Mouse (Mus musculus): ENCODE measurements at regions not wholly inside any gene's neighbourhood (a gene's known extent, or its start where the extent isn't known, plus 50 kb on each side); places are given as distances from the start of the nearest gene placed in this dataset.

- Histone ChIP-seq H3K27ac (replicated peaks) (no peak overlapping the region), H3K4me1 (replicated peaks) (no peaks in the 10 kb centered on the region), H3K4me3 (no peak overlapping the region), H3K27me3 (no peaks in the 10 kb centered on the region), H3K36me3 (no peaks in the 10 kb centered on the region), H3K9ac (no peak overlapping the region), H3K9me3 (no peaks in the 10 kb centered on the region), H3K4me2 (no peak overlapping the region)
- ATAC-seq (ENCODE audit: low read depth): peak; percentile 43; the same call in 1 of the 2 replicates
- WGBS: 27% methylated on average over 1 of the region's 1 CpGs
These were observed 165.4 kb upstream of the Pet2 start for GRCm38 (mm10) chrX:89574913-89575312.

GRCm38 (mm10) chrX:89559318-89559717, 149.8 kb upstream of the Pet2 start:
- H3K9ac ChIP-seq: no peak overlapping the region
- ATAC-seq (ENCODE audit: low read depth): no peak
- H3K27me3 ChIP-seq: no peaks in the 10 kb centered on the region
- no peak overlapping the region for H3K4me2 ChIP-seq
- H3K27ac ChIP-seq (replicated peaks): no peak overlapping the region
- H3K36me3 ChIP-seq: no peaks in the 10 kb centered on the region
- no peak overlapping the region for H3K4me3 ChIP-seq
- no peaks in the 10 kb centered on the region for H3K4me1 ChIP-seq (replicated peaks)
- no peaks in the 10 kb centered on the region for H3K9me3 ChIP-seq
